Mouse (Mus musculus) cerebellum, adult 11 months (tissue): ENCODE results near the gene Cyp8b1.

Experiments
- DNase-seq: peaks from one replicate; pipeline ENCODE4 v3.0.0; 2022

The Cyp8b1 gene

DNA sequence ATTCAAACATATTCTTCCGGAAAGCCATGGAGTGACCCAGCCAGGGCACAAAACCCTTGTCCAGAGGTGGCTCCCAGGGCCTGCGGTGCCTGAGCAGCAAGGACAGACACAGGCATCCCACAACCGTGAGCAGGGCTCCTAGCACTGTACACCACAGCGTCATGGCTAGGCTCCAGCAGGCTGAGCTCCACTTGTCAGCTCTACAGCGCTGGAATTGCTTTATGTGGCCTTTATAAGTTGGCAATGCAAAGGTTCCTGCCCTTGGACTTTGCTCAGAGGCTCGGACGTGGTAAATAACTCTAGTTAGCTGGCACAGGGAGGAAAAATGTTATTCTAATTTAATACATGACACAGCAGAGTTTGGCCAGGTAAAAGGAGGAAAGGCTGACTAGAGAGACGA, at the start of gene Cyp8b1:
Gene Cyp8b1, minus strand, starts transcription at position 204 of the 400 bp plus-strand sequence.
- DNase-seq: no peak

DNA sequence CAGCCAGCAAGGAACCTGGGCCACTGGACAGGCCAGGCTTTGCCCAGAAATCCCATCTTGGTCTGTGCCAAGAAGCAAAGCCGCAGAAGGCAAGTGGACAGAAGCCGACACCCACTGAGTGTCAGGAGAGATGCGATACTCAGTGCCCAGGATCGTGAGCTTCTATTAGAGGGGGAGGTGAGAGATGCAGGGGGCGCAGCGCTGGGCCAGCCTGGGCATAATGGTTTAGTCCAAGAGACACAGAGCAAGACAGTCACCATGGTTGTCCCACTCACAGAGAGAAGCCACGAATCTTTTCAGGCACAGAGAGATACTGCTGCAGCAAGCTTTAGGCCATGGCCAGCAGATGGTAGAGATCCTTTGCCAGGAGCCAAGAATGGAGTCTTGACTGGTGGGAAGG, 48.8 kb upstream of the Cyp8b1 start:
- no peak for DNase-seq

DNA sequence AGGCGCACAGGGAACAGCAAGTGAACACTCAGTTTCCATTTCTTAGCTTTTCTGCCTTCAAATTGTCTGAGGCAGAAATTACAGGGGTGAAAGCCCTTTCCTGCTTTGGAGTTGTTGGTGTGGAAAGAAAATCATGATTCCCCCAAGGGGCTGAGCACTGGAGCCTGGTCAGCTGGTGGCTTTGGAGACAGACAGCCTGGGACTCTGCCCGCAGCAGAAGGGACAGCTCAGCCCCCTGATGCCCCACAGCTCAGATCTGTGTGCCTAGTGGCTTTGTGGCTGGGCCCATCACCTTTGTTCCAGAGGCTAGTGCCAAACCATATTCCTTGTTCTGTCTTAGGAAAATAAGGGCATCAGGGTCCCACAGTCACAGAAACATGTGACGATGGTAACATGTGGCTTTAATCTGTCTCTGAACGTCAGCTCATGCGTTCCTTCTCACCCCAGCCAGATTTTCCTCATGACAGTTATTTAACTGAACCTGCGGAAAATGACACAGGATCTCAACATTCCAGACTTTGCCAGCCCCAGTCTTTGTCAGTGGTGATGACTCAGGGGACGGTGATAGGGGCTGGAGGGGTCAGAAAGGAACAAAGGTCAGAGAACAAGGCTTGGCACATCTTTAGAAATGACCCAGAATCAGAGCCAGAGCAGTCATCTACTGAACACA, 44.0 kb upstream of the Cyp8b1 start:
- DNase-seq: no peak

DNA sequence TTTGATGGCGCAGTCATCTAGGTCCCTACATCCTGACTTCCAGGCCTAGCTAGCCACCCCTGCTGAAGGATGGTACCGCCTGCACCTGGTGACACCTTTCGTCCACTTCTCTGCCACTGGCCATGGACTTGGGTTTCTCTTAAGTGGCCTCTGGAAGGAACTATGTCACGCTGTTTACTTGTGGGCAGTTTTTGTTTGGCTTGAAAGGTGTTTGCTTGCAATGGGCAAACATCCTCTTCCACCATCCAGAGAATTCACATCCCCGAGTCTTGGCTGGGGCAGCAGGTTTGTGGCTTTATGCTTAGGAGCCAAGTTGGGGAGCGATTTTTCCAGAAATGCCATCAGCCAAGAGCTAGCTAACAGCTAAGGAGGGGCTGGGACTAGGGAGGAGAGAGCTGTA, 36.5 kb upstream of the Cyp8b1 start:
- no peak for DNase-seq

DNA sequence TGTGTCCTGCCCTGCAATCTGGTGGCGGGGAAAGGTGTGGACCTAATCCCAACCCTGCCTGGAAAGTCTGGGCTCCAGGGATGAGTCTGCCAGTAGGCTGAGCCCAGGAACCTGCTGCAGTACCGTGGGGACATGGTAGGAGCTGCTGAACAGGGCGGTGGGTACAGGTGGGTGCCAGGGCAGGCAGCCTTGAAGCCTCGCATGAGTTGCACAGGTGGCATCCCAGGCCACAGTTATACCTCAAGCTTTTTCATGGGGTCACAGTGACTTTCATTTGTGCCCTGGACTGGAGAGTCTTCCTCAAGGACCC, 35.0 kb upstream of the Cyp8b1 start:
- no peak for DNase-seq

DNA sequence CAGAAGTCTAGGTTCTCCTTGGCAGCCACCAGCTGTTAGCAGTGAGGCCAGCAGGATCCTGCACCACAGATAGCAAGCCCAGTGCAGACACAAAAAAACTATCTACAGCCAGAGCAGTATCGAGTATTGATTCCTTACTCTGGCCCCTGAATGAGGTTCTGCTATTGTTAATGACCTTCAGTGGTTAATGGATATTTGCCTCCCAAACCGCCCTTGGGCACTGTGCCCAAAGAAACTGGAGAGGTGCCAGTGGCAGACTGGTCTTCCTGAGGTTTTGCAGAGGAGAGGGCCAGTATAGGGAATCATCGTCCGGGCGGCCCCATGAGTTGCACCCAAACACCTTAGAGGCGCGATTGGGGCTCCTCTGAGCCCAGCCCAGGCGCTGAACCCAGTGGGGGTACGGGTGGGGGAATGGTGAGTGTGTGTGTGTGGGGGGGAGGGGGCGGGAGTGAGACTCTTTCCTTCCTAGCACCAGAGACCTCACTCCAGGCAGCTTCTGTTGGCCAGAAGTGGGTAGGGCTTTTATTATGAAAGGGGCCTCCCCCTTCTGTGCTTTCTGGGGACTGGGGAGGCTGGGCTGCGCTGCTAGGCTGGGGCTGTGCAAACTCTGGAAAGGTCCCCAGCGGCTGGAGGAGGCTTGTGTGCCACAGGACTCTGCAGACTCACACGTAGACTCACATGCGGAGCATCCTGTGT, 34.5 kb upstream of the Cyp8b1 start, which contains the start of gene Fam198a:
Gene Fam198a, plus strand, starts transcription at position 571 of the 696 bp plus-strand sequence.
- DNase-seq: peak; percentile 41

DNA sequence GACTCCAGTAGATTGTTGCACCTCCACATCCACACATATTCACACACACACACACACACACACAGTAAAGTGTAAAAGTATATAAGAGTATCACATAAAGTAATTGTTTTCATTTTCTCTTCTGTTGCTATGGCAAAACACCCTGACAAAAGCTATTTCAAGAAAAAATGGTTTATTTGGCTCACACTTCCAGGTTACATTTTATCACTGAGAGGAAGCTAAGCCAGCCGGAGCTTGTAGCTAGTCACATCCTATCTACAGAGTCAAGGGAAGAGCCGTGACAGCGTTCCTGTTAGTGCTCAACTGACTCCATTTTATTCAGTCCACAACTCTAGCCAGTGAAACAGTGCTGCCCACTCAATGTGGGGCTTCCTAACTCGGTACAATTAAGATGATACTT, 32.3 kb upstream of the Cyp8b1 start:
- no peak for DNase-seq

DNA sequence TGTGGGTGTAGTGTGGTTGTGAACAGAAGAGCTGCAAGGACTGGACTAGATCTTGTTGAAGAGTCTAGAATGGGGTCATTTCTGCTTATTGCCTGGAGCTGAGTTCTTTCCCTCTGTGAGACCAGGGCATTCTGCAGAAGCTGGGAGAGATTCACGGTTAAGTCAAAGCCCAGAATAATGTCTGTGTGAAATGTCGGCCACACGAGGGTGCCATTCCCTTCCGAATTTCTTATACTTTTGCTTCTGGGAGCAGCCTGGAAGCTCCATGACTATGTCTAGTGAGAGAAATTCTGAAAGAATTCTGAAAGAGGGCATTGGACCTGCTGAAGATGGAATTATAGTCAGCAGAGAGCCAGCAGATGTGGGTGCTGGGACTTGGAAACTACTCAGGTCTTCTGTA, 31.7 kb upstream of the Cyp8b1 start:
- peak; percentile 57 for DNase-seq

DNA sequence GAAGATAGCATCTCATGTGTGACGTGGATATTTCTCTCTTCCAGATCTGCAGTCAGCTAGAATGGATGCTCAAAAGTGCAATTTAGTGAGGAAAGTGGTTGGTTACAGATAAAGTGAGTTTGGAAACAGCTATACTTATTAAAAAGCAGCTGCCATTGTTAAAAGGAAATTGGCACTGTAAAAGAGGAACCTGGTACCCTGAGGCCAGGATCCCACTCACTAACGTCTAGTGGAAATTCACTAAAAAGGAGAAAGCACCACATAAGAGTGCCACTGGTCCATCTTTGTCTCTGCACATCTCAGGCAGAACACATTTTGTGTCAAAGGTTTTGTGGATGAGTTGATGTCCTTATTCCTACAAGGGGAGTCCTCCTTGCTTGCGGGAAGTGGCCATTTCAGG, 27.5 kb upstream of the Cyp8b1 start:
- no peak for DNase-seq

DNA sequence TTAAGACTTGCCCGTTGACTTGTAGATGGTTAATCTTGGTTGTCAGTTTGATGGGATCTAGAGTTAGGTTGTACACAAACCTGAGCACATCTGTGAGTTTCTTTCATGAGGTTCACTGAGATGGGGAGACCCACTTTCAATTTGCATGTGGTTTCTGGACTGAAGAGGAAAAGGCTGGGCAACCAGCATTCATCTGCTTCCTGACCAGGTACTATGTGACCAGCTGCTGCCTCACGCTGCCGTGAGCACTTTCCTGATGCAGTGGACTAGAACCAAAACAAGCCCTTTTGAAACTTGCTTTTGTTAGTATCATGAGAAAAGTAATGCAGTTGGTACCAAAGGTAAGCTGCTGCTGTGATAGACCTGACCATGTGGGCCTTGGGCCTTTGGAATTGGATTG, 26.9 kb upstream of the Cyp8b1 start:
- no peak for DNase-seq

DNA sequence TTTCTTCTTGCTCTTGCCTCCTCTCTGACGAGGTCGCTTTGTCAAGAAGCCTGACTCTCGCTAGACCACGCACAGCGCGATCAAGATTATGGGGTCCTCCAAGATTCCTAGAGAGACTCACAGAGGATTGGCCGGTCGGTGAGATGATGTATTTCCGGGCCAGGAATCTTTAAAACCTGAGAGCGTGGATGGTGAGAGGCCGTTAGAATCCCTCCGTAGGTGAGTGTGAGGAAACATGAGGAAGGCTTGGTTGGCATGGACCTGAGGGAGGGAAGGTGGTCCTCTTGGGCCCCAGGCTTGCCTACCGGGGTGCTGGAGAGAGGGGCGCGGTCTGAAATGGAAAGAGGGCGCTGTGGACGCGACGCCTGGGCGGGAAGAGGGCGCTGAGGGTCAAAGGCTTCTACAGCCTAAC, 21.8 kb upstream of the Cyp8b1 start:
- no peak for DNase-seq

DNA sequence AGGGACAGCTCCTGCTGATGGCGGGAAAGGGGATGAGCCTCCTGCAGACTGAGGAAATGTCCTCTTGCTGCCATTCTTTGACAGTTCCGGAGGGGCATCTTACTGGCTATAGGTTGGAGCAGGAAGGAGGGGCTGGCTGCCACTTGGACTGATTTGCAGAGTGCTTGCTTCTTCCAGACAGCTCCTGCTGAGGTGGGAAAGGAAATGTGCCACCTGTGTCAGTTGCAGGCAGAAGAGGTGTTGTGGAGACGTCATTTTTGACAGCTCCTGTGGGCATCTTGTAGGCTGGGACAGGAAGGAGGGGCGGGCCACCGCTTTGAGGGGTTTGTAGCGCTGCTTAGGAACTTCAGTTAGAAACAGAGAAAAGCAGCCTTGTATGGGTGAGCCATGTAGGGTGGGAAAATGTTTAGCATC, 21.4 kb upstream of the Cyp8b1 start:
- DNase-seq: no peak

DNA sequence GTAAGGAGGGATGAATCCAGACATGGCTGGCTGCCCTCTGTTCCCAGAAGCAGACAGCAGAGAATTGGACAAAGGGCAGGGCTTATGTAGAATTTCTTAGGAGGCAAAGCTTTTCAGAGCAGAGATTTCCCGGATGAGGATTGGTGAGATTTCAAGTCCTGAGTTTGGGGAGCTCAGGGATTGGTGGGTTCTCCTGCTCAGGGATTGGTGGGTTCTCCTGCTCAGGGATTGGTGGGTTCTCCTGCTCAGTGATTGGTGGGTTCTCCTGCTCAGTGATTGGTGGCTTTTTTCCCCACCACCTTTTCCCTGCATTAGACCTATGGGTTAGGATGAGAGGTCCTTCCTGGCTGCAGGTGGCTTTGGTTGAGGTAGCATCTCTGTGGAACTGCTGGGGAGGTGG, 20.8 kb upstream of the Cyp8b1 start:
- DNase-seq: peak; percentile 29

DNA sequence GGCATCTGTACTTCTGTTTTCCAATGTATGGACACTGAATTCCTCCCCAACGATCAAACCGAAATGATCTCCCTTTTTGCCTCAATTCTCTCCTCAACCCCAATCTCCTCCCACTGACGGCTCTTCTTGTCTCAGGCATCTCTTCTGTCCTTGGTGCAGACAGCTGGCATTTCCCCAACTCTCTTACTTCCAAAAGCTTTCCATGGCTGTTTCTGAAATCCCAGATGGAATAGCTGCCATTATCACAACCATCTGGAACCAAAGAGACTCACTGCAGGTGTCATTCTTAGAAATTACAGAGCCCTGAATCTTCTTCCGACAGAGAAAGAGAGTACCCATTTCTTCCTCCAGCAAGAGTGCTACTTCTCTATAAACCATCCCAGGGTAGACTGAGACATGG, 18.8 kb upstream of the Cyp8b1 start:
- DNase-seq: no peak

DNA sequence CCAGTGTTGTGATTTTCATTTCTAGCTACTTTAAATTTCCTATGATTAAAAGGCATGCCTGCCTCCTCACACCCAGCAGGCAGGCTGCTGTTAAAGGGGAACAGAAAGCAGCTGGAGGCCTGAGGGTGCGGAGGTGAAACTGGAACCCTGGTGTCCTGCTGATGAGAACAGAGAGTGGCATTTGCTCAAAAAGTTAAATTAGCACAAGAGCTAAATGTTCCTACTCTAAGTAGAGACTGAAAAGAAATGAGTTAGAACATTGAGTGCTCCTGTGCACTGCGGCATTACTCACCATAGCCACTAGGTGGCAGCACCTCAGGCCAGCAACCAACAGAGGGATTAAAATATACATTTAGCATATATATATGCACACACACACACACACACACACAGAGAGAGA, 12.4 kb upstream of the Cyp8b1 start:
- DNase-seq: peak; percentile 23

DNA sequence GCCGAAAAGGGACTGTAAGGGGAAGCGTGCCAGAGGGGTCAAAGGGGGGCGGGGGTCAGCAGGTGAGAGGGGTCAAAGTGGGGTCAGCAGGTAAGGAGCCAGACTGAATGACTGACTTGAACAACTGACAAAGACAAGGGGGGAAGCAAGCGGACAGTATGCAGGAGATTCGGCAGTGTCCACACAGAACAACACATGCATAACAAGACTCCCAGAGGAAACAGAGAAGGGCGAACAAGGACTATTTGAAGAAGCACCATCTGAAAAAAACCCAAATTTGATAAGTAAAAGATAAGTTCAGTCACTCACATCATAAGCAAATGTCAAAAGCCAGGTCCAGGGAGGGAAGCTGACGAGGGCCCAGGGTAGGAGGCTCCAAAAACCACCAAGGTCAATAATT, 11.6 kb upstream of the Cyp8b1 start:
- no peak for DNase-seq

DNA sequence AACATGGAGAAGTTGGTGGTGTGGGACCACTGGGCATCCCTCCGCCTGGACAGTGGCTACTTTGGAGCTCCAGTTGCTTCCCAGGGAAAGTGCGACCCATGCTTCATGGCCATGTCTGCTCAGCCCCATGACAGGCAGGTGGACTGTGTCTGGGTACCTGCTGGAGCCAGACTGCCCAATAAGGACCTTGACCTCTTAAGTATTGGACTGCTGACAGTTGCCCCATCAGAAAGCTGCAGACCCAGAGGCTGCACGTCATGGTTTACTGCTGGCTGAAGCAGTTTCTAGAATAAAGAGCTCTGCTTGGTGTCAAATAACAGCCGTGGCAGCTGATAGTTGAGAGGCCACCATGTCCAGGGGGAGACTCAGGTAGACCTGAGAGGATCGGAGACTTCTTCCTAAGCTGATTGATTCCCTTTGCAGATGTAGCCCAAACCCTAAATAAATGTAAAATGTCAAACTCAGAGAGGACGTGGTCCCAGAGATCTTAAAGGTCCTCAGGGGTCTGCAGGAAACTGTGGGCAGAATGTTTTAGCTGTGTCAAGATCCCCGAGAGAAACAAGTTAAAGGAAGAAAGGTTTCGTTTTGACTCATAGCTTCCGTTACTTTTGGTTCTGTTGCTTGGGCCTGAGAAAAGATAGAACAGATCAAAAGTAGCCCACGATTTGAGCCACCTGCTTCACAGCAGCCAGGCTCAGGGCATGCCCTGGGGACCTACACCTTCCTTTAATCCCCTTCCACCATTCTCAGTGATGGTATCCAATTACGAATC, 10.7 kb upstream of the Cyp8b1 start:
- DNase-seq: no peak

DNA sequence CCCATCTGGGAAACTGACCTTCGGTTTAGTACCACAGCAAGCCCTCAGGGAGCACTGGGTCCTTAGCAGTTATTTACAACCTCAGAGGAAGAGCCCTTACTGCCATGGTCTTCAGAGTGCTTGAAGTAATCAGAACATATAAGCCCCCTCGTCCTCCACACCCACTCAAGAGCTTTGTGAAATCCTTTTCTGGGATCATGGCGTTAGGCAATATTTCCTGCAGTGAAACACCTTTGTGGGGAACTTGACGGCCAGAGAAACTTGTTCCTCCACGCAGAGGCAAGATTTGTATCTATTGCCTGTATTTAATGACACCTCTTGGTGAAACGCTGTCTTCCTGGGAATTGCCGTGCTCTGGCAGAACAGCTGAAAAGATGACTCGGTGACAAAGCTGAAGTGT, 9.9 kb upstream of the Cyp8b1 start:
- no peak for DNase-seq

DNA sequence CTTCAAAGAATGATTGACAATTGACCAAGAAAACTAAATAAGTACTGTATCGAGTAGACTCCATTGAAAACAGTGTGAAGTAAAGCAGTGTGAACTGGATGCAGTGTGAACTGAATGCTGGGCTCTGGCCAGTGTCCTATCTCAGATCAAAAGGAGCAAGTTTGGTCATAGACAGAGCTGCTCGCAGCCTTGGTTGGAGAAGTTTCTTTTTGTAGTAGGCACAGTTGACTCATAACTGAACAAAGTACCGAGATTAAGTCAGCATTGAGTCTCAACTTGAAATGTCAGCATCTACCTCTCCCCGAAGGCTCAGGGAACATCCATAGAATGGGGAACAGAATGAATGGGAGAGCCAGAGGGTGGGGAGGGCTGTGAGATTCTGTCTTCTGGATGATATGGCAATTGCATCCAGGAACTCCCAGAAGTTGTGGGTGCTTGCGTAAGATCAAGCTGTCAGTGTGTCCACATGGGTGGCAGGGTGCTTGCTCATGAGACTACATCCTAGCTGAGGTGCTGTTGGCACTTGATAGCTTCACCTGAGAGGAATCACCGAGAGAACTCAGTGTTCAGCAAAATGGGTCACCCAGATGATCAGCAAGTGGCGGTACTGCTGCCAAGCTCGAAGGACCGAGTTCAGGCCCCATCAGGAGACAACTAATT, 8.9 kb upstream of the Cyp8b1 start:
- no peak for DNase-seq

DNA sequence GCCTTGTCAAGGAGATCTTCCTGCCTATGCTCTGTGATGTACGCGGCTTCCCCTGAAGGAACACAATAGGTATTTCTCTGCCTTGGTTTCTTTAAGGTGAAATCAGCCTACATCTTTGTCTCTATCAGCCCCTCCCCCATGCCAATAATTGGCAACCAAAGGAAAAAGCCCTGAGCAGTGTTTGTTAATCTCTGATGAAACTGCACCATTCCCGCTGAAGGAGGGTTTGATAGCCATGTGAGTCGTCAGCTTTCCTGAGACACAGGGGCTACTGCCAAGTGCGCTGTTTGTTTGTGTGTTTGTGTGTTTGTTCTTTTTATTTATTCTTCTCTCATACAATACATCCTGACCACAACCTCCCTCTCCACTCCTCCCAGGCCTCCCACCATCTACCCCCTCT, 7.8 kb upstream of the Cyp8b1 start:
- no peak for DNase-seq

DNA sequence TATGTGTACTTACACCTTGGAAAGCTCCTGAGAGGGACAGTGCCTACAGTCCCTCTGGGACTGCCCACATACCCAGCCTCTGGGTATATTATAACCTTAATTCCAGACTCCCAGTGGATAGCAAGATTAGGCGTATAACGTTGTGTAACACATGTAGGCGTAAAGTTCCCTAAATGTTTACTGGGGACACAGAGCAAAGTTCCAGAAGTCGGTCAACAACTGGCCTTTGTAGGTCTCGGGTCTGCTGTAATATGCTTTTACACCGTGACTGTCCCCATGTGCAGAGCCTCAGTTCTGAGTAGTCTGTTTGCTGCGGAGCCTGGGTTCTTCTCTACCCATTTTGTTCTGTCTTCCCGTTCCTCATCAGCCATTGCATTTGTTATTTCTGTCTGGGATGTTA, 7.3 kb upstream of the Cyp8b1 start:
- no peak for DNase-seq

DNA sequence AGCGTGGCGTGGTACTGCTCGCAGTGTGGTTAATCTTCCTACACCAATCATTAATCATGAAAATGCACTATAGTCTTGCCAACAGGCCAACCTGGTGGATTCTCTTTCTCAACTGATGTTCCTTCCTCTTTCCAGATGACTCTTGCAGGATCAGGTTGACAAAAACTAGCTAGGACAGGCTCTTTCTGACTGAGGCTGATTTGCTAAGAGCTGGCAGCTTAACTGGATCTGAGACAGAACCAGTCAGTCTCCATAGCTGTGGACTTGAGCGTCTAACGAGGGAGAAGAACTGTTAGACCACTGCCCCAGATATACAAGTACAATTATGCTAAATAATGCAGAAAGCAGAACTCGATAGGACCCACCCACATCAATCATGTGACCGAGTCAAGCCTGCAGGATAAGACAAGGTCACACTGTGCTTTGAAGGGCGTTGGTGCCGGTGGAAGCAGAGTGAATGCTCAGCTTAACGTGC, 3.0 kb upstream of the Cyp8b1 start:
- DNase-seq: no peak

DNA sequence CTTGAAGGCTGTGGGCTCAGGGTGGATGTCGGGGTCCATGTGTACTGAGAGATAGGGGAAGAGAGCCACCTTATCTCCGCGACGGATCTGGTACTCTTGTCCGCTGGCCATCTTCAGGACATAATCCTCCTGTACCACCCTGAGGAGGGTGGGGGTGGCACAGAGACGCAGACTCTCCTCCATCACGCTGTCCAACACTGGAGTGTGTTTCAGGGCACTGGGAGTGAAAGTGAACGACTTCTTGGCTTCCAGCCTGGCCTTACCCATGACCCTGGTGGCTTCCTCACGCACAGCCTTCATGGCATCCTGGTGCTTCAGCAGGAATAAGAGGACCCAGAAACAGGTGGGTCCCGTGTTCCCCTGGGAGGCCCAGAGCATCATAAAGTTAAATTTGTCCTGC, 1.0 kb downstream of the Cyp8b1 start:
- no peak for DNase-seq
